Mouse (Mus musculus) heart, postnatal 36 days (tissue): ENCODE measurements around the gene Tgfbr3. TPM values are rescaled to one million over a fixed set of nuclear protein-coding genes. Genes with fewer than 3 reads are reported as not detected.

Experiments used
- DNase-seq, 2 experiments: peaks; one replicate each; pipeline ENCODE4 v3.0.0; 2021 to 2022
- intact Hi-C: fragments of 180-260 bp; cut with DNase I; formaldehyde crosslinking; loops from one replicate; pipeline ENCODE4 v1.15.1; 2025
- total RNA-seq, 2 experiments: library from RNA; stranded (reverse); gene quantifications; 2 replicates each; pipeline ENCODE4 v1.2.3; 2021

The Tgfbr3 gene
- total RNA-seq, 2 experiments from 2014 or later = 53.5 to 54.2 TPM

DNA sequence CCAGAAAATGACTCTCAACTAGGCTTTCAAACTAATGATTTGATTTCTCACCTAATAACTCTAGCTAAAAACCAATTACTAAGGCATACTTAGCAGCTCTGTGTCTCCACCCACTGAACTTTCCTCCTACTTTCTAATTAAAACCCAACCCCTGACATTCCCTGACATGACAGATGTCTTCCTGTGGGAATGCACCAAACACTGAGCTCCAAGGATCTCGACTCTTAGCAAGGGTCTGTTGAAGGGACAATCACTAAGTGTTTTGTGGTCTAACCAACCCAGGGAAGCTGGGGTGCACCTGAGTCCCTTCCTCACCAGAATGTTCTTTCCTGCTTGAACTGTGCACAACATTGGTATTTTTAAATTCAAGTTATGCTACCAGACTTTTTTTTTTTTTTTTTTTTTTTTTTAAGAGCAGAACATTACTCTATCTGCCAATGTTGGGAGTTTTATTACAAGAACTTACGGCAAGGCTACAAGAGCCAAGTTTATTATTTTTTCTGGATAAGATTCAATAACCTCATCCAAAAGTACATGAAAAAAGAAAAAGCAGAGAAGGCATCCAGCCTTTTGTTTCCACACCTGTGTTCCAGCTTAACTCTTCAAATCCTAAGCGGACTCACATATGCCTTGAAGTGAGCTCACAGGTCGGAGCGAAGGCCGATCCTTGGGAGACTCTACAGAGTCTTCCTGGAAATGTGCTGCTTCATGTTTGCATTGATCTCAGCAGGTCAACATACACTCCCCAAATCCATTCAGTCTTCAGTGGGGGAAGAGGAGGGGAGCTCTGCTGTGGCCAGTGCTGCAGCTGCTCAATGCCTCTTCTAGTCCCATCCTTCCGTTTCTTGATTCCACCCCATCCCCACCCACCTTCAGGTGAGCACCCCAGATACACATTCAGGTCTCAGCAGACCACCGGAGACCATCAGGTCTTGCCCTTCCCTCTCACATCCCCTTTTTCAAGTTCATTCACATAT lies 129.2 kb downstream of the Tgfbr3 start:
- intact Hi-C loops = no loop called here
- DNase-seq = no peak

GRCm38 (mm10) chr5:107158531-107159178 lies 130.8 kb downstream of the Tgfbr3 start:
- intact Hi-C loops = no loop called here
- no peak for DNase-seq

- intact Hi-C loops = no loop called here
- no peak for DNase-seq
These were observed 132.0 kb downstream of the Tgfbr3 start for GRCm38 (mm10) chr5:107157384-107157783.

DNA sequence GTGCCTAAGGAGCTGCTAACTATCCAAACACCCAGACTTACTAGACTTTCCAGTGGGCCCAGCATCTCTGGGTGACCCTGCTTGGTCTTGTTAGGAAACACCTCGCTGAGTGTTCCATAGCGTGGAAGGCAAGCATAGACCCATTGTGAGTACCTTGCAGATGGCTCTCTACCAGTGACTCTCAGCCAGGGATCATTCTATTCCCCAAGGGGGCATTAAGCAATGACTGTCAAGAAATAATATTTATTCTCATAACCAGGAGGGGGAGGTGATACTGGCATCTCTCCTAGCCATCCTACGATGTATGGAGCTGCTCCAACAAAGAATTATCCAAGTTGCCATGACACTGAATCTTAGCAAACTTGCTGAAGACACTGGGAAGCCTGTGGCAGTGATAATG lies 133.3 kb downstream of the Tgfbr3 start:
- intact Hi-C loops = no loop called here
- DNase-seq = no peak

DNA sequence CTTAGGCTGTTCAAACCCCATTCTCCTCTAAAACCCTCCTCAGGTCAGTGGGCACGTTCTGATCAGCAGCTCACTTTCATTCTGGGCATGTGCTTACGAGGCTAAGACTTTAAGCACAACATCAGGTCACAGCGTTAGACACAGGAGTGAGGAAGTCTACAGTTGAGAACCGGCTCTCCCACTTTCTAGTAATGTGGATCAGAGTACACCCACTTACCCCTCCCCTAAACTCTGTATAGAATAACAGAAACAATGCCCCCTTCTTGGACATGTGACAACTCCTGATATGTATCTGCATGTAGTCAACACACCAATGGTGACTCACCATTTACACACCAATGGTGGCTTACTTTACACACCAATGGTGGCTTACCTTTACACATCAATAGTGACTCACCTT lies 136.4 kb downstream of the Tgfbr3 start:
- intact Hi-C loops = no loop called here
- no peak for DNase-seq

DNA sequence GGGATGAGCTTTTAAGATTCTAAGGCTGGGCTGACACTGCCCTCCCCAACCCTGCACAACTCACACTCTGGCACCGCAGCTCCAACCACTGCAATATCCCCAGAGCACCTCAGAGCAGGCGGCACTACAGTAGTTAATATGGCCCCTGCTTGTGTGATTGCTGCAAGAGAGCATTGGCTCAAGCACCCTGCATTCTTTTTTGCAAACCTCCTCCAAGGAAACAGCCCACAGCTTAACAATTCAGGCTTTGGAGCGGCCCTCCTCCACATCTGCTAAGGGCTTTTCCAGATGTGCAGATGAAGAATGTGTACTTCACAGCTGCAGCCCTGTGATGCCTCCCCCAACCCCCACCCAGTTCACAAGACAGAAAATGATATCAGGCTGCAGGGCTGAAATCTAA lies 138.1 kb downstream of the Tgfbr3 start:
- intact Hi-C loops = loop anchor here (2.0 kb wide), 1 partner anchor 137 kb away; the partner anchor contains the start of gene Tgfbr3
- DNase-seq = peak in 1 of 2 experiments; percentile 46

- intact Hi-C loops = loop anchor here (2.0 kb wide), 1 partner anchor 138 kb away; the partner anchor contains the start of gene Tgfbr3
- peak; percentile 62 to 67 for DNase-seq
These were observed 138.7 kb downstream of the Tgfbr3 start for GRCm38 (mm10) chr5:107150555-107151312.

DNA sequence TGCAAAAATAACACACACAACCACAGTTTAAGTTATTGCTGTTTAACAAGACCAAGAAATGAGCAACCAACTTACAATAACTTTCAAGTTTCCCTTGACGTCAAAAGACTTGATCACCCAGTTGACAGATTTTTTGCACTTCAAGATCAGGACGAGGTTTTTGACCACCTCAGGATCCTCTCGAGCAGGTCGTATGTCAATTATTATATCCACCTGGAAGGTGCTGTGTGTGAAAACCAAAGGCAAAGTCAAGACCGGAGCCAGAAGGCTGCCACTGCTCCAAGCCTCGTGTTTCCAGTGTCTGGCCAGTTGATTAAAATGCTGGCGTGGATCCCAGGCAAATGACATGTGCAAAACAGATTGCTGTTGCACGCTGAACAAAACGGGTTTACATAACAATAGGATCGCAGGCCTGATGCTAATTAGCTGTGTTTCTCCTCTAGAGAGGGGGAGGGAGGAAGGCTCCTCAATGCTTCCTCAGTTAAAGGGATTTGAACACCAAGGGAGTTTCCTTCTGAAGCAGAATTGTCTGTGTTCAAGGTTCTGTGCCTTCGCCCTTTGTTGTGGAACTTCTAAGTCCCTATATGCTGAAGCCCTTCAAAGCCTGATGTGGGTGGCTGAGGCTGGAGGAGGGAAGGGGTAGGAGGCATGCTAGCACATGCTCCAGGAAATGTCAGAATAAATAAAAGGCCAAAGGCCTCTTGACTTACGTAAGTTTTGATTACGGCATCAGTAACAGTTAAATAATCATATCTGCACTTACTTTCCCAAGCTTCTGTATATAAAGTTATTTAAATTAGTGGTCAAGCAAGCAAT lies 141.3 kb downstream of the Tgfbr3 start:
- intact Hi-C loops = loop anchor here (1.0 to 5.0 kb wide), 2 partner anchors 21 to 61 kb away; no protein-coding TSS in a partner anchor

GRCm38 (mm10) chr5:107147413-107147812 lies 142.0 kb downstream of the Tgfbr3 start:
- no peak for DNase-seq
- intact Hi-C loops = loop anchor here (5.0 kb wide), 1 partner anchor 60 kb away; no protein-coding TSS in a partner anchor

More for the DNA sequence above, 141.3 kb downstream of the Tgfbr3 start:
- peak; percentile 83 to 85 for DNase-seq

GRCm38 (mm10) chr5:107146111-107146616 lies 143.3 kb downstream of the Tgfbr3 start:
- DNase-seq = no peak
- intact Hi-C loops = loop anchor here (5.0 kb wide), 1 partner anchor 59 kb away; no protein-coding TSS in a partner anchor

DNA sequence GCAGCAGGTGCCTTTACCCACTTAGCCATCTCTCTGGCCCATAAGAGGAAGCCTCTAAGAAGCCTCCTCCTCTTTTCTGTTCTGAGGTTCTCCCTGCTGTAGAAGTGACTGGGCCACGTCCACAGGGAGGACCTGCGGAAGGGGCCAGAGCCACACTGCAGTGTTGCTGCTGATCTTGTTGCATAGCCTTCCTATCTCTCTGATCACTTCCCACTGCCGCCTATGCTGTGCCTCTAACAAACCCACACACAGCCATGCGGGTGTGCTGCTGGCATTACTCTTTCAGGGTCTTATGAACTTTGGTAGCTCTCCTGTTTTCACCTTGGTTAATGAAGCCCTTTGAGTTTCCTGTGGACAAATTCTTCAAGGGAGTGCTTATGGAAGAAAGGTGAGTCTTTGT lies 144.3 kb downstream of the Tgfbr3 start:
- DNase-seq = no peak
- intact Hi-C loops = loop anchor here (2.0 to 5.0 kb wide), 2 partner anchors 16 to 58 kb away; no protein-coding TSS in a partner anchor

DNA sequence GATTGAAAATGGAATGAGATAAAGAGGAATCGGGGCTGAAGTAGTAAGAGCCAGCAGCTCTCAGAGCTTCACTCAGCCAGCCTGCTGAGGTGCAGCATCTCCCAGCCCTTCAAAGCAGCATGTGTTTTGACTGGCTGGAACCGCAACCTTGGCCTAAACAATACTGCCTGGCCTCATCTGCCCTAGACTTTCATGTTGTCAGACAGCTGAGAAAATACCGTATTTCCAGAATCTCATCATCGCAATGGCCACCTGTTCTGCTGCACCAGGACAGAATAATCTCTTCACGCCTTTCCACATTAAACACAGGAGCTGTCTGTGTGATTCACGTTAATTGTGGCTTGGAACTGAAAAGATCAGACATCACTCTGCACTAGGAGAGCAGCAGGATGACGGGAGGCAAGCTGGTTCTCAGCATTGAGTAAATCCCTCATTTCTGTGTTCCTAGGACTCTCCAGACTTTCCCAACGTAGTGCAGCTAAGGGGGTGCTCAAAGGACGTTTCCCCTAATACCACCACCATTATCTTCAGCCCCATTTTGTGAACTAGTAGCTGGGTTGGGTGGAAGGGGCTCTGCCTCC lies 145.1 kb downstream of the Tgfbr3 start:
- DNase-seq = no peak
- intact Hi-C loops = loop anchor here (2.0 kb wide), 1 partner anchor 16 kb away; no protein-coding TSS in a partner anchor

GRCm38 (mm10) chr5:107143406-107143805 lies 146.0 kb downstream of the Tgfbr3 start:
- DNase-seq = no peak
- intact Hi-C loops = no loop called here

DNA sequence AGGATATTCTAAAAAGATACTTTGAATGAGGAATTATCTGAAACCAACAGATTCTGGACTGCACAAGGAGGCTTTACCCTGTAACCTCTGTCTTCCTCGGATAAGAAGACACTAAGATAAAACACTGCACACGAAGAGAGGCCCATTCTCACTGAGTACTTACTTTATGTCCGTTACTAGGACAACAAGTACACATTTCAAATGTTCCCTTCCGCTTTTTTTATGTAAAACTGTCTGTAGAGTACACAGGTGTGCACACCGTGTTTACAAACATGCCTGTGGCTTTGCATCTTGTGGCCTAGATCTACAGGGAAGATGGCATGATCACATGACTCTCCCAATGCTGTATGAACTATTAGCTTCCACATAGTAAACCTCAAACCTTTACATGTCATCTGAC lies 146.6 kb downstream of the Tgfbr3 start:
- no peak for DNase-seq
- intact Hi-C loops = no loop called here

GRCm38 (mm10) chr5:107141375-107141774 lies 148.1 kb downstream of the Tgfbr3 start:
- intact Hi-C loops = no loop called here
- no peak for DNase-seq

GRCm38 (mm10) chr5:107139800-107140651 lies 149.4 kb downstream of the Tgfbr3 start:
- intact Hi-C loops = no loop called here
- no peak for DNase-seq

DNA sequence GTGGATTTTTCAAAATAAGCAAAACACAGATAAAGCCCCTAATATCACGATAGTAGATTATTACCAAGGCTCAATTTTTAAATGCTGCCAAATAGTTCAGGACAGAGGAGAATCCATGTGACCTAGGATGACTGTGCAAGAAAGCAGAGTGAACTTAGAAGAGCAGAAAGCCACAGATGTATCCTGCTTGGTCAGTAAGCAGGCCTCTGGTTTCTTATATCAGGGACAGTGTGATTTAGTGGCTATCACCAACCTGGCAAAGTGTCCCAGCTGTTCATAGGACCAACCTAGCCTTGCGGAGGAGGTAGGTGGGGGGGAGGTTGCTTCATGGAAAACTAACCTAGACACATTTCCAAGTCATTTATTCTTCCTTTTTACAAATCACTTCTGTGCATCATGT lies 156.1 kb downstream of the Tgfbr3 start:
- DNase-seq = no peak
- intact Hi-C loops = no loop called here

- intact Hi-C loops = no loop called here
- no peak for DNase-seq
These were observed 157.2 kb downstream of the Tgfbr3 start for GRCm38 (mm10) chr5:107132231-107132630.
